Mouse (Mus musculus): ENCODE measurements at regions not wholly inside any gene's neighbourhood (a gene's known extent, or its start where the extent isn't known, plus 50 kb on each side); places are given as distances from the start of the nearest gene placed in this dataset.

DNA sequence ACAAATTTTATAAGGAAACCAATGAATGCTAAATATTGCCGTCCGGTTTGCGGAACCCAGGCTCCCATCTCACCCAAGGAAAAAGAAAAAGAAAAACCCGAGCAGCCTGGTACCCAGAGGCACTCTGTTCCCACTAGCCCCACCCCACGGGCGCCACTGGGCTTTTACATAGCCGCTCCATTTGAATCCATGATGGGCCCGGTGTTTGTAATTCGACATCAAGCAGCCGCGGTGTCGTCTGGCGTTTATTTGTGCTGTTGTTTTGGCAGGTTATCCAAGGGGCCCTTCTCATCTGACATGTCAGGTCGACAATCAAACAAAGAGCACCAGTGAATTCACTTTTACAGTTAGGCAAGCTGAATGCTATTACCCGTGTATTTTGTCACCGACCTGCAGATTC is 68.8 kb upstream of the Mgmt start:
- DNase-seq: no peak

DNA sequence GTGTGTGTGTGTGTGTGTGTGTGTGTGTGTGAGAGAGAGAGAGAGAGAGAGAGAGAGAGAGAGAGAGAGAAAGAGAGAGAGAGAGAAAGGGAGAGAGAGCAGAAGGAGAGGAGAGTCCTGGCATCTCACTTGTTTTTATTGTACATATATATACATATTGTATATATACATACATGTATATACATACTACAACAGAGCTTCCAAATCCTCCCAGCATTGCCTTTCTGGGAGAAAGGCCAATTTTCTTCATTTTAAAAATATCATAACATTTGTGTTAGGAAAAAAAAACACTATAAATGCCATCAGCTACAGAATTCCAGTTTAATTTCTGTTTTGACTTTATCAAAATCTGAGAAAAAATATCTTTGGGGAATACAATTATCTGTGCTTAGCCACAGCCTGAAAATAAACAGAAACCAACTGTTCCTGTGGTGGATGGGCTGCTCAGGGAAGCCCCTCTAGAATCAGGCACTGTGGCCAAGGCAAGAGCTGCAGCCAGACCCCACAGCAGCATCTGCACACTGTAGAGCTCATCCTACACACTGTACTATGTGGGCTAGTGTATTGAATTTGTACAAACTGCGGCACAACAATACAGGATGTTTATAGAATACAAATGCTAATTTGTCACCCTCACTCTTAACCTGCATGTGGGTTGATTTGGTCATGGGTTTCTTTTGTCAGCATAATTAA is 64.6 kb upstream of the Mgmt start:
- no peak for DNase-seq

DNA sequence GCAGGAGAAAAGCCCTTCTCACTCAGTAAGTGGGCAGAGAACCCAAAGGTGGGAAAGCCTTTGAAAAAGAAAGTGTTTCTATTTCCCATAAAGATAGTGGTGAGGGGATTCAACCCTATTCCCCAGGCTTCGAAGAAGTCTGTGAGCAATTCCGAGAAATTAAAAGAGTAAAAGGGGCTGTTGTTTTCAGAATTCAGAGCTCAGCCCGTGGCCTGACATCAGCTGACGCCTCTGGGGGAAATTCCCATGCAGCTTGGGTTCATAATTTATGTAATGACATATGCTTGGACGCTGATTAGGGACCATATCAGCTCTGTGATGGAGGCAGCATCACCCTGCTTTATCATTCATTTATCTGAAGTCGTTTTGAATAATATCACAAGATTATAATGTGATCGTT is 62.0 kb upstream of the Mgmt start:
- no peak for DNase-seq

DNA sequence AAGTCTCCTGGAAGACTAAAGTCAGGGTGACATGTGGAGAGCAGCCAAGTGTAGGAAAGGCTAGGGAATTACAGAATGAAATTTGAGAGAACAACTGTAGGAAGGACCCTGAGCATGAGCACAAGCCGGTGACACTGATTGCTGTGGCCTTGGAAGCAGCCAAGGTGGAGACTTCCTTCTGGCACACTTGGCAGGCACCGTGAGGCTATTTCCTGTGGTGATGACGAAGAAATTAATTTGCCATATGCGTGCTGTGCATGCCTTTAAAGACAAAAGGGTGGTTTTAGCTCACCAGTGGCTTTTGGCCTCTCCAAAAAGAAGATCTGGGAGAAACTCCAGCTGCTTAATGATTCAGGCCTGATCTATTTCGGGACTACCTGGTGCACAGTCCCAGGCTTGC is 55.4 kb upstream of the Mgmt start:
- no peak for DNase-seq

DNA sequence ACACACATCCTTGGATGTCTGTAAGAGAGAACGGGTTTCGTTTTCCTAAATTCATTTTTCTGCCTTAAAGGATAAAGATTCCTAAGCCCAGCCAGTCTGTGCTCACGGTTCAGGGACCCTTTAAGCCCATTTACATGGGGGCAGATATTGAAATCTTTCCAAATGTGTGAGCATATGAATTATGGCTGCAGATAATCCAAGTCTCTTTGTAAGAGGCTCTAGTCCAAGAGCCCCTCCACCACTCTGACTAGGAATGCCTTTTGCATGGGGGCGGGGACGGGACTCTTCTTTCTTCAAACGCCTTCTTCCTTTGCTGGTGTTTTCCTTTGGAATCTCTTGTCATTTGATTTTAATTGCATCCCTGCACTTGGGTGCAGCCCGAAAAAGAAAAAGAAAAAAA is 54.2 kb upstream of the Mgmt start:
- no peak for DNase-seq

DNA sequence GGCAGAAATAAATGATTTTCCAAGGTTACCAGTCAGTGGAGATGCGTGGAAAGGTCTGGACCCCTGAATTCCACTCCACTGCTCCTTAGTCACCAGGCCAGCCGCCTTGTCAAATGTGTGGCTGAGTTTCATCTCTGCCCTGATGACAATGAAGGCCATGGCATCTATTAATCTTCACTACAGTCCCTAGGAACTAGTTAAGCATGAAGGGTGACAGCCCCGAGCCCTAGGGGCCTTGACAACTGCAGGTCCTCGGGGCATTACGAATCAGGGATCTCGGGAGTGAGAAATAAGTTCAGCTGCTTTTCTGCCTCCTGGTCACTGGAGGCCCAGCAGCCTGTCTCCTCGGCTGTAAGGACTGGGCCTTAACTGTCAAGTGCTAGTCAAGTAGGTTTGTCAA is 51.7 kb upstream of the Mgmt start:
- DNase-seq: no peak

DNA sequence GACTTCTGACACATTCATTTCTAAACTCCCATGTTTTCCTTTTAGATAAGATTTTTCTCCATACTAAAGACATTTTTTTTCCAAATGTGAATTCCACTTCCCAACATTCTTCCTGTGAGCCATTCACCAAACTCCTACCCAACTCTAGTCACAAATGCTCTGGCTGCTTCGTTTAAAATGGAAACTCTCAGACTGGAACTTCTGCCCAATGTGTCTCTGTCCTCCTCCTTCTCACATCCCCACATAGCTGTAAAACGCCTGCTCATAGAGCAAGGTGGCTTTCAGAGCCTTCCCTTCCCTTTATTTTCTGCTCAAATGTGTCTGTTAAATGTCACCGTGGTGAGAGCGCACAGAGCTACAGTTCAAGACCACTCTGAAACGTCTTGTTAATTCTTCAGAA is 50.1 kb upstream of the Mgmt start:
- no peak for DNase-seq
